ENCODE assay signal across 18 mouse cellular contexts in the genomic region with DNA sequence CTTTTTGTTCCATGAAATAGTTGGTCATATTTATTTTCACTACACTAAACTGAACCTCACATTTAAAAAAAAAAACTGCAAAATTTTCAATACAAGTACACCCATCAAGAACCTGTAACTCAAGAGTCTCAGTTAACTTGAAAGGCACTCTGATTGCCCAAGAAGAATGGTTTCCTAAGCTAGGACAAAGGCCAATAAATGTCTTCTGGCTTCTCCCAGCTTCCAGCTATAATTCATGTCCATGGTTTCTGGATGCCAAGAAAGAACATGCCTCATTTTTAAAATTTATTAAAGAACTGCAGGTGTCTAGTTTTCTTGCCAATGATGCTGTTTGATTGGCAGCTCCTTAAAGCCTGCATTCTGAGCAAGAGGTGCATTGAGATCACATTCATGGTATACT.
"Had no signal": no experiment of that assay in that cellular context is flagged by ENCODE, and none has a peak within 500 bp of the region (broad histone marks: within the 10 kb centered on the region; RNA-seq: fewer than 3 reads in every experiment).

No protein-coding gene starts in this region.

- H3K9me3 ChIP-seq: lung, embryonic 15.5 days; megakaryocyte, embryonic 14.5 days; midbrain, embryonic 13.5 days; neural tube, embryonic 12.5 days had no signal

- H3K9ac ChIP-seq: liver, postnatal 0 days; lung, embryonic 15.5 days; midbrain, embryonic 13.5 days; neural tube, embryonic 12.5 days had no signal

- ATAC-seq: liver, postnatal 0 days; lung, postnatal 0 days; midbrain, embryonic 13.5 days; midbrain, embryonic 16.5 days had no signal

- H3K4me1 ChIP-seq: lung, embryonic 15.5 days; midbrain, embryonic 13.5 days; neural tube, embryonic 12.5 days had no signal

- H3K4me3 ChIP-seq: lung, embryonic 15.5 days; megakaryocyte, embryonic 14.5 days; midbrain, embryonic 13.5 days; neural tube, embryonic 12.5 days had no signal

- H3K27me3 ChIP-seq: lung, embryonic 15.5 days; megakaryocyte, embryonic 14.5 days; midbrain, embryonic 13.5 days; neural tube, embryonic 12.5 days had no signal

- H3K27ac ChIP-seq: lung, embryonic 15.5 days; macrophage; midbrain, embryonic 13.5 days; neural tube, embryonic 12.5 days had no signal

- H3K4me2 ChIP-seq: lung, embryonic 15.5 days; midbrain, embryonic 11.5 days; midbrain, embryonic 13.5 days; neural tube, embryonic 12.5 days had no signal

- DNase-seq: liver, postnatal 0 days; lung, adult 2 months; lung, postnatal 14 days; lung, postnatal 36 days; right cerebral cortex, postnatal 25 days; right cerebral cortex, postnatal 4 days; spleen, adult 18-20 months; thymus, adult 18-20 months; thymus, postnatal 14 days; thymus, postnatal 36 days had no signal

- H3K36me3 ChIP-seq: lung, embryonic 15.5 days; midbrain, embryonic 13.5 days; neural tube, embryonic 12.5 days had no signal
